Mouse (Mus musculus): ENCODE measurements at regions not wholly inside any gene's neighbourhood (a gene's known extent, or its start where the extent isn't known, plus 50 kb on each side); places are given as distances from the start of the nearest gene placed in this dataset.
"Not testable (repeated sequence)": the region's sequence is repeated elsewhere in the genome, so short reads cannot be mapped to it uniquely, and the experiment has no call there.

DNA sequence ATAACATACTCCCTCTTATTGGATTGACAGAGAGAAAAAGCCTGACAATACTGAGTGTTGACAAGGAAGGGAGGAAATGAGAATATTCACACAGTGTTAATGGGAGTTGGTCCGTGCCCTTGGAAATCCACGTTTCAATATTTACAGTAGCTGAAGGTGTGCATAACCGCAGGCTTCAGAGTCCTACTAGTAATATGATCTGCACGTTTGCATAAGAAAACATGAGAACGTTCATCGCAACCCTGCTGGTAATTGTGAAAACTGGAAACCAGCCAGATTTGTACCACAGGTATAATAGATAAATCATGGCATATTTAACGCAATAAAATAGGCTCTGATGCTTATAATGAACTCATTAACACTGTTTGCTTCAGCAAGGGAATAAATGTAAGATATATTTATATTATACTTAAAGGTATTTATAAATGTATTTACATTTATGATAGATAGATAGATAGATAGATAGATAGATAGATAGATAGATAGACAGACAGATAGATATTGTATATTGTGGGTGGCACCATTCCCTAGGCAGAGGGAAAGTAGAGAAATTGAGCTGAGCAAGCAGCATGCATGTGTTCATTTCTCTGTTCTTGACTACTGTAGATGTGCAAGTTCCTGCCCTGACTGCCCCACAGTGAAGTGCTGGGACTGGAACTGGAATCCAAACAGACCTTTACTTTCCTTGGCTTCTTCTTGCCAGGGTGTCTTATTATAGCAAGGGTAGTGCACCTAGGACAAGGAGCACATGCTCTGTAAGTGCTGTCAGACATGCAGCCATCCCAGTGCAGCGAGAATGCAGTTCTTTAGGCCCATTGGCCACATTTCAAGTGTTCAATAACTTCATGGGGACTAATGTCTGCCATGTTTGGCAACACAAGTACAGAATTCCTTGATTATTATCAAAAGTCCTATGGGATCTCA lies 117.6 kb upstream of the Cpm start:
- DNase-seq, result no peak

- DNase-seq, result no peak
Measured at GRCm38 (mm10) chr10:117510529-117511482, 118.5 kb upstream of the Cpm start.

DNA sequence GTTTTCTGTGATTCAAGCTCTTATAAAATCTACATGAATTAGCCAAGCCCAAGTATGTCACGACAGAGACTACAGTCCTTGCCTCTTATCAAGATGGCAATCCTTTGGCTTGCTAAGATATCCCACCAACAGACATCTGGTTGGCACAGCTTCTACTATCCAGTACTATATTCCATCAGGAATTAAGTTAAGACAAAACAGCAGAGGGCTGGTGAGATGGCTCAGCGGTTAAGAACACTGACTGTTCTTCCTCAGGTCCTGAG lies 119.1 kb upstream of the Cpm start:
- no peak for DNase-seq

DNA sequence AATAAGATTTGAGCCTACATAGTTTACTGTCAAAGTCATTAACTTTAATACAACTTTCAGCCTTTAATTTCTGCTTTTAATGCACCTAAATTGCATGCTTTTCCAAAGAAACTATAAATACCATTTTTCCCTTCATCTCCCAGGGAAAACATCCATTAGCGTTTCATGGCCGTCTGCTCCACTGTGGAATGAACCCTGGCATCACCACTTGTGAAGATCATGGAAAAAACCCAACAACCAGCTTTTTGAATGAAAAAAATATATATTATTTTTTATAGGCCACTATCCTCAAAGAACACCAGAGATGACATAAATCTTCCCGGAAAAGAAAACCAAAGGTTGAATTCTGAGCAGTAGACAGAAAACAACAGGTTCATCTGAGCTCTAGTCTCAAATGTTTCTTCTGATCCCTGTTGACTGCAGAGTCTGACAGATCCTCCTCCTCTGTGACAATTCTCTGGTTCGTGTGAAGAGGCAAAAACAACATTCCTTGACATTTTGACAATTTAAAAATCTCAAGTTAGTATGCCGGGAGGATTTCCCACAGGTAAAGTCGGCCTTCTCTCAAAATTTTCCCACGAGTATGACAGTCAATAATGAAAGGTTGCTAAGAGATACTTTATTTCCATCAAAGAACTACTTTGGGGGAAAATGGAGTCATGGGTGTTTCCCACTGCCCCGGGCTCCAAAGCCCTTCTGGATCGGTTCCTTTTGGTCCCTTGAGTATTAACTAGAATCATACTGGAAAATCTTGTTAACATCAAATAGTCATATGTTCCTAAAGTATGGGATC lies 119.7 kb upstream of the Cpm start:
- no peak for DNase-seq

DNA sequence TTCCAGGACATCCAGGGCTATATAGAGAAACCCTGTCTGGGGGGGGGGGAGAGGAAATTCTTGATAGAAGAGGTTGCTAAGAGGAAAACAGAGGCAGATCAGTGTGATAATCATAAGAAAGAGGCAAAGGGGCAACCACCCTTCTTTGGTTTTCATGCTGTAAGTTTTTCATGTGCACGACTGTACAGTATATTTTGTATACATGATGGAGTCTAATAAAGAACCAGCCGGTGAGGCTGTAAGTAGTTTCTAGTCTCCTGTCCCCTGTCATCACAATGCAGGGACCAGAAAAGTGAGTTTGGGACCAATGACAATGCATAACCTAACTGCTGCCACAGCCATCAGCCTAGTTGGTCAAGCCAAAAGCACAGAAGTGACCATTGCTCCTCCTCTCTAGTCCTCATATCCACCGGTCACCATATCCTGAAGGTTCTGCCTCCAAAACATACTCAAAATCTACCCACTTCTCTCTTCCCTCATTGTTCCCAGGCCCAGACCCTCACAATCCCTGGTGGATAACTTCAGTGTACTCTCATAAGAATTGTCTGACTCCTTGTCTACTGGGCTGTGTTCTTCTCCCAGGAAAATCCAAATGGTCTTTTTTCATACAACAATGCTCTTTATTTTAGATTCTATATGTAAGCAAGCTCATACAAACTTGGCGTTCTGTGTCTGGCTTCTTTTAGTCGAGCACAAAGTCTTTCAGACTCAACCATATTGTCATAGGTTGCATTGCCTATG lies 122.9 kb upstream of the Cpm start:
- DNase-seq, result no peak

- no peak for DNase-seq
Measured at GRCm38 (mm10) chr10:117505529-117505928, 123.8 kb upstream of the Cpm start.

GRCm38 (mm10) chr10:117505057-117505456 lies 124.2 kb upstream of the Cpm start:
- no peak for DNase-seq

DNA sequence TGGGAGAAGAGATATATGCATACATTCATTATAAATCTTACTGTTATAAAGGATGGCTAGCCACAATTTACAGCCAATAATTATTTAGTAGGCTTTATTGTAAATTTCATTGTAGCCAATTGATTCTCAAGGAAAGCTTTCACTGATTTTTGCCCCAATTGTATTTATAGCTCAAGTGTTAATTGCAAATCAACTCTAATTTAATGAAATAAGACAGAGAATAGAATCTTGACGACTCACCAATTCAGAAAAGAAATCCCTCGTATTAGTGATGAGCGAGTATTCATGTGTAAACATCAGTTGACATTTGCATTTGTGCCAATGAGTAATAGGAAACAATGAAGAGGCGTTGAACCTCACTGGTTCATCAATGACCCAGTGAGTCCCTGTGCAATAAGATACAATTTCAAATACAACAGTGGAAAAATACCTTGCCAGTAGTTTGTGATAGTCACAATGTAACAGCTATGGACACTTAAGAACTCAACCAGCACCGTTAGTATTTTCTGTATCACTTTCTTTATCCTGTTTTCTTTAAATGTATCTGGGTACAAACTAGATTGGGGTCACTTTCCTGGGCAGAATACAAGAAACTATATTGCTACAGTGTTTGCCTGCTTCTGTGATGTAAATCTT lies 124.6 kb upstream of the Cpsf6 start:
- DNase-seq, result no peak

- DNase-seq, result no peak
Measured at GRCm38 (mm10) chr10:117503222-117504184, 123.7 kb upstream of the Cpsf6 start.

GRCm38 (mm10) chr10:117502731-117503130 lies 122.9 kb upstream of the Cpsf6 start:
- DNase-seq, result no peak

- no peak for DNase-seq
Measured at GRCm38 (mm10) chr10:117502135-117502534, 122.3 kb upstream of the Cpsf6 start.

- DNase-seq, result no peak
Measured at GRCm38 (mm10) chr10:117501426-117501825, 121.6 kb upstream of the Cpsf6 start.

GRCm38 (mm10) chr10:117500457-117501108 lies 120.8 kb upstream of the Cpsf6 start:
- no peak for DNase-seq

- DNase-seq, result no peak
Measured at GRCm38 (mm10) chr10:117499864-117500453, 120.1 kb upstream of the Cpsf6 start.

GRCm38 (mm10) chr10:117499177-117499863 lies 119.5 kb upstream of the Cpsf6 start:
- DNase-seq, result no peak

GRCm38 (mm10) chr10:117498497-117498896 lies 118.7 kb upstream of the Cpsf6 start:
- no peak for DNase-seq

- no peak for DNase-seq
Measured at GRCm38 (mm10) chr10:117497565-117498256, 117.9 kb upstream of the Cpsf6 start.

GRCm38 (mm10) chr10:117497082-117497481 lies 117.3 kb upstream of the Cpsf6 start:
- DNase-seq, result not testable (repeated sequence)
